Mouse (Mus musculus): ENCODE results near the gene Ahcyl2.

Ahcyl2 gene

GRCm38 (mm10) chr6:29853213-29853899 lies 85.5 kb downstream of the Ahcyl2 start:
- peak; percentile 57 for DNase-seq (ENCODE audit: low read depth)

DNA sequence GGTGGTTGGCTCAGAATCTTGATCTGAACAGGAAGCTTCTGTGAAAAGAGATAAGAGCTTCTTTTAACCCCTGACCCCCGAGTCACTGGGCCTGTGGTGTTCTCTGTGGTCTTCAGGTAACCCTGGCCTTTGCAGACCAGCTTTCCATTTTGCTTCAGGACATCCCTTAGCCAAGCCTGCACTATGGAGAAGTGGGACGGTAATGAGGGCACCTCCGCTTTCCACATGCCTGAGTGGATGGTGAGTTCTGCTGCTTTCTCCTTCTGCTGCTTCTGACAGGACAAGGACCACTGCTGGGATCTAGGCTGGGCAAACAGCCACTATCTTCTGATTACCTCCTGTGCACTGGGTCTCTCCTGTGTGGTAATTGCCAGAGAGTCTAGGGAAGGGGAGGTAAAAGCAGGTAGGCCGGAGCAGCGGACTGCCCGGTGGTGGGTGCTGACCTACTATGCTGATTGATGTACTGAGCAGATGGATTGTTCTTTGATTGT lies 86.1 kb downstream of the Ahcyl2 start:
- DNase-seq (ENCODE audit: low read depth) = no peak

- no peak for DNase-seq (ENCODE audit: low read depth)
These were observed 90.8 kb downstream of the Ahcyl2 start for GRCm38 (mm10) chr6:29858619-29859018.

DNA sequence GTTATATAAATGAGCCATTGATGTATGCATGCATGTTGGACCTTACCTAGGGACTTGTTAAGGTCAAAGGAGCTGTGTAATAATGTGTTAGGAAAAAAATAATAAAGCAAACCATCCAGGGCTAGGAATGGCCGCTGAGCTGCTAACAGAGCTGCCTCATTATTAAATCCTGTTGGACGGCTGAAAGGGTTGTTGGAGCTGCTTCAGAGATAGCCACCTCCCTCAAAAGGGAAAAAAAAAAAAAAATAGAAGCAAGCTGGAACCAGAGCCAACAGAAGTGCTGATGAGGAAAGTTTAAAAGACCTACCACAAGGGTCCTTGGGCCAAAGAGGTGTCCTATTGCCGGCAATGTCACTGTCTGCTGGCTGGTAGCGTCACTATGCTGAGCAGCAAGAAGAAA lies 91.5 kb downstream of the Ahcyl2 start:
- DNase-seq (ENCODE audit: low read depth) = no peak

DNA sequence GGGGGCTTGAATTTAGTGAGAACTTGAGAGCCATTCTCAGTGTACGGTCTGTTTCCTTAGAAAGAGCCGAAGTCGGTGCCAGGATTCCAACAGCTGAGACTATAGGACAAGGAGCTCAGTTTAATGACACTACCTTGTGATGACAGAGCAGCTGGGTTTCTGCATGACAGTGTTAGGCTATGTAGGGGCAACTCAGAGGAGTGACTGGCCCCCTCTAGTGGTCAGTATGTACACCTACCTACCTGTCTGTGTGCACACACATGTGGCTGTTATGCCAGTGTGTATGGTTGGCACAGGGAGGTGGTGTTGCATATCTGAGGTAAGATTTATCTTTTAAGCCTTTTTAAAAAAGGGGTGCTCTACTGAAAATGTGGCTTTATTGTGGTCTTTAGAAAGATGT lies 92.4 kb downstream of the Ahcyl2 start:
- DNase-seq (ENCODE audit: low read depth) = no peak

- DNase-seq (ENCODE audit: low read depth) = no peak
These were observed 97.1 kb downstream of the Ahcyl2 start for GRCm38 (mm10) chr6:29864926-29865325.

GRCm38 (mm10) chr6:29866935-29867724 lies 99.3 kb downstream of the Ahcyl2 start:
- DNase-seq (ENCODE audit: low read depth) = no peak

GRCm38 (mm10) chr6:29868341-29868895 lies 100.6 kb downstream of the Ahcyl2 start:
- DNase-seq (ENCODE audit: low read depth) = no peak

DNA sequence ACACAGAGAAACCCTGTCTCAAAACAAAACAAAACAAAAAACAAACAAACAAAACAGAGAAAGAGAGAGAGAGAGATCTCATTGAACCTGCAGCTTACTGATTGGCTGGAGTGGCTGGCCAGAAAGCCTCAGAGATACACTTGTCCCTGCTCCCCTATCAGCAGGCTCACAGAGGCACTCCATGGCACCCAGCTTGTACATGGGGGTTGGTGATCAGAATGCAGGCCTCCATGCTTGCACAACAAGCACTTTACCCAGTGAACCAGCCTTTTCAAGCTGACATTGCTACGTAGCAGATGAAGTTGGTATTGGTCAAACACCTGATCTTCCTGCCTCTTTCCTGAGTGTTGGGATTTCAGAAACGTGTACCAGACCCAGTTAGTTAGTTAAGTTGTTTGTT lies 105.8 kb downstream of the Ahcyl2 start:
- no peak for DNase-seq (ENCODE audit: low read depth)

DNA sequence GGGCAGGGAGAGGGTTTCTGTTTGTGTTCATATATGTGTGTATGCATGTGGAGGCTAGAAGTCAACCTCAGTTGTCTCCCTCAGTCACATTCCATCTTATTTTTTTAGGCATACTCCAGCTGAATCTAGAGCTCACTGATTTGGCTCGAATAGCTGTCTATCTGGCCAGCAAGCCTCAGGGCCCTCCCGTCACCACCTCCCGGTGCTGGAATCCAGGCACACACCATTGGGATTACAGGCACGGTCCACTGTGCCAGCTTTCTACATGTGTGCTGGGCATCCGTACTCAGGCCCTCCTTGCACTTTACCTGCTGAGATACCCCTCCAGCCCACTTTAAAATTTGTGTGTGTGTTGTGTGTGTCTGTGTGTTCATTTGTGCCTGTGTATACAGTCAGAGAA lies 107.8 kb downstream of the Ahcyl2 start:
- DNase-seq (ENCODE audit: low read depth) = no peak

GRCm38 (mm10) chr6:29876782-29877181 lies 109.0 kb downstream of the Ahcyl2 start:
- DNase-seq (ENCODE audit: low read depth) = no peak

- DNase-seq (ENCODE audit: low read depth) = no peak
These were observed 111.8 kb downstream of the Ahcyl2 start for GRCm38 (mm10) chr6:29879579-29879978.

- no peak for DNase-seq (ENCODE audit: low read depth)
These were observed 113.0 kb downstream of the Ahcyl2 start for GRCm38 (mm10) chr6:29880796-29881195.

GRCm38 (mm10) chr6:29881936-29882335 lies 114.1 kb downstream of the Ahcyl2 start:
- DNase-seq (ENCODE audit: low read depth) = no peak

- no peak for DNase-seq (ENCODE audit: low read depth)
These were observed 115.1 kb downstream of the Ahcyl2 start for GRCm38 (mm10) chr6:29882870-29883269.

- DNase-seq (ENCODE audit: low read depth) = no peak
These were observed 123.3 kb downstream of the Ahcyl2 start for GRCm38 (mm10) chr6:29891151-29891550.

DNA sequence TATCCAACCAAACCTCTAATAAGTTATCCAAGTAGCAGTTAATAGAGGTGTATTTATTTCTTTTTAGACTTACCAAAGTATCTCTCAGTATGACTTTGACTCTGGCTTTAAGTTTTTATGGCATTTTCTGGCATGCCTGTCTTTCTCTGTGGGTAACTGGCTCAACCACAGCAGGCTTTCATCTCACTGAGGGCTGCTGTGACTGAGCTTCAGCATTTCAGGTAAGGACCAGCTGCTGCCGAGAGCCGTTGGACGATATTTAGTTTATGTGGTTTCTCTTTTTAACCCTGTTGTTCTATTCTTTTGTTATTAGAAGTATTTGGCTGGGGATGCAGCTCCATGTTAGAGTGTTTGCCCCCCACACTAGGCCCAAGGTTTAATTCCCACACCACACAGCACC lies 129.2 kb downstream of the Ahcyl2 start:
- DNase-seq (ENCODE audit: low read depth) = no peak

DNA sequence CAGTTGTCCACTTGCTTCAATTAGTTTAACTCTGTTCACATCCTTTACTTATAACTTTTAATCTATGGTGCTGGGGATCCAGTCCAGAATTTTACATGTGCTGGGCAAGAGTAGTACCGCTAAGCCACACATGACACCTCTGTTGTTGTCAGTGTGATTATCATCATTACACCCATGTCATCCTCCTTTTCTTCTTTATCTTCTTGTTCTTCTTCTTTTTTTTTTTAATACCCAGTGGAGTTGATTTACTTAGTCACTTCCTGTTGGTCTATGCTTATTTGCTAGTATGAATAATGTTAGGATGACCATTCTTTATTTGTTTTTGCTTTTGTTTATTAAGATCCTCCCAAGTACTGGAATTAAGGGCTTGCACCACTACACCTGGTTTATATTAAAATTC lies 133.6 kb downstream of the Ahcyl2 start:
- DNase-seq (ENCODE audit: low read depth) = no peak

- DNase-seq (ENCODE audit: low read depth) = no peak
These were observed 134.4 kb downstream of the Ahcyl2 start for GRCm38 (mm10) chr6:29902256-29902655.

DNA sequence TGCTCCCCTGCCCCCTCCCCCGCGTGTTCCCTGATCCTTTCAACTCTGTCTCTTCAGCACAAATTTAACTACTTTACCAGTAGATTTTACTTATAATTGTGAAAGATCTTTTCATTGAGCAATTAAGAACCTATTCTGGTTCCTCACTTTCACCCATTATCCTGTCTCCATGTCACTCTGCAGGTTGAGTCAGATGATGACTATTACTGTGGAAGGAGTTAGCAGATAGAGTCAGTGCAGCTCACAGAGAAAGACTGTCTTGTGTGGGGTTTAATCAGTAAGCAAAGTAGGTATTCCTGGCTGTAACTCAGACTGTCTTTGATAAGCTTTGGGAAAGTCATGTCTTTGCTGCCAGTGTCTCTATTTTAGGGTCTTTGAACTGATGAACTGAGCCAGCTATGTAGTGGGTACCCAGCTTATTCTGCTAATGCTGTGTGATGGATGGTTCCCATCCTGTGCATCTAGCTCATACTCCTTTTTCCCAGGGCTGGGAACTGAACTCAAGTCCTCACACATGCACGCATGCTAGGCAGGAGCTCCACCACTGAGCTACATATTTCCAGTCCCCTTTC lies 135.6 kb downstream of the Ahcyl2 start:
- DNase-seq (ENCODE audit: low read depth) = no peak

DNA sequence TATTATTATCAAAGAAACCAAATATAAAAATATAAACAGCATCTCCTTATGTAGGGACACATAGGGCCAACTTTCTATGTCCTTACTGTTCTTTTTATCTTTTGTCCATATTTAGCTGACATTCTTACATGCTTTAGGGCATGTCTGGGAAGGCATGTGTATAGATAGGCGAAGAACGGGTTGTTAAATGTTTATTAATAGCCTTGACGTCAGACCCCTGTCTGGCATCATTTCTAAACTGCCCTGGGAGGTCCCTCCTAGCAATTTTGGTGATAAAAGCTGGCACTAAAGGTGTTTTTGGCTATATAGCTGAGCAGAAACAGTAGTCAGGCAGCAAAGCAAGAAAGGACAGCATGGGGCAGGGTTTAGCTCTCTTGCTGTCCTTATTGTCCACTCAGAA lies 136.5 kb downstream of the Ahcyl2 start:
- DNase-seq (ENCODE audit: low read depth) = no peak

DNA sequence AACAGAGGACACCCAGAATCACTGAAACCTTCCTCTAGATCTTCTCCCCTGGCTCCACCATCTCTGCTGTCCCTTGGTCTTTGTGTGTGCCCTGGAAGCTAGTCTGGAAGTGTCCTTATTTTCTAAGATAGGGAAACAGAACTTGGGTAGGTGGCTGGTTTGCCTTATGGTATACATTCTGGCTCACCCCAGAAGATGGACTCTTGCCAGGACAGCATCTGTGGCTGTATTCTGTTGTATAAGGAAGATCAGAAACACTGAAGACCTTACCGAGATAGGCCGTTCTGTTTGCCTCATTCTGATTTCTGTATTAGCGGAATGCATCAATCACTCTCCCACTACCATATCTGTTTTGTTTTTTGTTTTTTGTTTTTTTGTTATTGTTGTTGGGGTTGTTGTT lies 142.8 kb downstream of the Ahcyl2 start:
- DNase-seq (ENCODE audit: low read depth) = no peak

DNA sequence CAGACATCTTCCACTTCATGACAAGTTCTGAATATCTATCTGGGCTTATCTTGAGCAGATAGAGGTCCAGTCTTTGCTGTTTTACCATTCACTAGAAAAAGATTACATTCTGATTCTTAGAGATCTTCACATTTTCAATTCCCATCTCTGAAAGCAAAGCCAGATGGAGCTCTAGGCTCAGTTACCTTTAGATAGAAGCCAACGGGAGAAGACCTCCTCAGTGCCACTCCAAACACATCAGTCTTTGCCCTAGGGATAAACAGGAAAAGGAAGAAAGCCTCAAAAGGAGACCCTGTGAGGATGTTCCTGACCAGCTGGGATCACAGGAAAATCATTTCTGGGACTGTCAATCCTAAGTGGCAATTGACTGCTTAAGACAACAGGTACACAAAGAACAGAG lies 145.9 kb downstream of the Ahcyl2 start:
- DNase-seq (ENCODE audit: low read depth) = no peak
